Mouse (Mus musculus) adrenal gland, postnatal 4 days (tissue): ENCODE measurements around the gene Ssh2. TPM values are rescaled to one million over a fixed set of nuclear protein-coding genes. Genes with fewer than 3 reads are reported as not detected.

ENCODE experiments used
- DNase-seq, 2 experiments: peaks; one replicate each; pipeline ENCODE4 v3.0.0; 2021 to 2022; ENCODE audit warnings: low spot score in 2 of 2, mixed read lengths in 2 of 2
- total RNA-seq, 2 experiments: library from RNA; stranded (reverse); gene quantifications; 2 replicates each; pipeline ENCODE4 v1.2.3; 2021

Ssh2 gene
- total RNA-seq, 2 experiments from 2014 or later, result 21.8 to 22.1 TPM

DNA sequence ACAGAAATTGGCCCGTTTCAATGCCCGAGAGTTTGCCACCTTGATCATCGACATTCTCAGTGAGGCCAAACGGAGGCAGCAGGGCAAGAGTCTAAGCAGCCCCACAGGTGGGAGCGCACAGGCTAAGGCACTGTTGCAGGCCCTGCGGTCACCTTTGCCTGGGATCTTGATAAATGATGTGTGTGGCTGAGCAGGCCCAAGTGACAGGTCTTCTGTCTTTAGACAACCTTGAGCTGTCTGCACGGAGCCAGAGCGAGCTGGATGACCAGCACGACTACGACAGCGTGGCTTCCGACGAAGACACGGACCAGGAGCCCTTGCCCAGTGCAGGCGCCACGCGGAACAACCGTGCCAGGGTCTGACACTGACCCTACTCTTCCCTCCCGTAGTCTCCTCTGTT is 288.3 kb downstream of the Ssh2 start:
- no peak for DNase-seq

GRCm38 (mm10) chr11:77505291-77505980 is 289.3 kb downstream of the Ssh2 start:
- DNase-seq, result no peak

DNA sequence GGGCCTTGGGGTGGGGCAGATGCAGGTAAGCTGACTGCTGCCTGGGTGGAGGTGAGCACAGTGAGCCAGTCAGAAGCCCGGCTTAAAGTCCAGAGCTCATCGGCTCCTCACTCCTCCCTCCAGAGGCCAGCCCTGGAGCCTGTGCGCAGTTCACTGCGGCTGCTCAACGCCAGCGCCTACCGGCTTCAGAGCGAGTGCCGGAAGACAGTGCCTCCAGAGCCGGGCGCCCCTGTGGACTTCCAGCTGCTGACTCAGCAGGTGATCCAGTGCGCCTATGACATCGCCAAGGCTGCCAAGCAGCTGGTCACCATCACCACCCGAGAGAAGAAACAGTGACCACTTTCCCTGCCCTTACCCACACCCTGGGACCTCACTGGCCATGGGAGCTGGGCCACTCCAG is 290.2 kb downstream of the Ssh2 start:
- no peak for DNase-seq

GRCm38 (mm10) chr11:77506941-77507340 is 290.9 kb downstream of the Ssh2 start:
- no peak for DNase-seq

DNA sequence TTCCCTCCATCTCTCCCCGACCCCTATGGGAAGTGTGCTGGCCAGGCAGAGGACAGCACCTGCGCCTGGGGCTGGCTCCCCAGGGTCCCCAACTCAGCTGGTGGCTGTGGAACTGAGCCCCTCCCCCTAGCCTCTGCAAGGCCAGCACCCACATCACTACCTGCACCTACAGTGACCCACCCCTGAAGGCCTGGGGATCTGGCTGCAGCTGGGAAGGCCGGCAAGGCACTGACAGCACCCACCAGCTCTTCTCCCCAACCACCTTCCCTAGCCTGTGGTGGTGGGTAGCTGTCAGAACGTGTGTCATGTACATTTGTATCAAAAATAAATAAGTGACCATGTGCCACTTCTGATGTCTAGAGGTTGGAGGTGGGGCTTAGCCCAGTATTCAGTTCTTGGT is 291.3 kb downstream of the Ssh2 start:
- DNase-seq, result no peak

- peak; percentile 78 to 85 for DNase-seq
Measured at GRCm38 (mm10) chr11:77508068-77509021, 292.3 kb downstream of the Ssh2 start.

Other genes starting within 250 kb of the Ssh2 start
- gene Slc6a4, start 217.7 kb upstream of the Ssh2 start, total RNA-seq, result 10 to 100 TPM; 20.2 to 22.8 TPM
- 10 to 100 TPM; 23.9 to 29.7 TPM for gene Nsrp1, start 137.9 kb upstream of the Ssh2 start, total RNA-seq
- under 1 TPM; 0.20 to 0.48 TPM for gene Efcab5, start 27.3 kb upstream of the Ssh2 start, total RNA-seq
- gene Coro6, start 246.1 kb downstream of the Ssh2 start, total RNA-seq, result 1 to 10 TPM; 3.8 to 6.0 TPM